Mouse (Mus musculus): ENCODE measurements around the gene Gm12248. TPM values are rescaled to one million over a fixed set of nuclear protein-coding genes. Genes with fewer than 3 reads are reported as not detected.
A peak's percentile ranks its signal among the peaks of the same experiment; 100 is the strongest.
"Not testable (repeated sequence)": the region's sequence is repeated elsewhere in the genome, so short reads cannot be mapped to it uniquely, and the experiment has no call there.

The Gm12248 gene
- polyA plus RNA-seq, 1 experiment from 2014 or later = not detected

DNA sequence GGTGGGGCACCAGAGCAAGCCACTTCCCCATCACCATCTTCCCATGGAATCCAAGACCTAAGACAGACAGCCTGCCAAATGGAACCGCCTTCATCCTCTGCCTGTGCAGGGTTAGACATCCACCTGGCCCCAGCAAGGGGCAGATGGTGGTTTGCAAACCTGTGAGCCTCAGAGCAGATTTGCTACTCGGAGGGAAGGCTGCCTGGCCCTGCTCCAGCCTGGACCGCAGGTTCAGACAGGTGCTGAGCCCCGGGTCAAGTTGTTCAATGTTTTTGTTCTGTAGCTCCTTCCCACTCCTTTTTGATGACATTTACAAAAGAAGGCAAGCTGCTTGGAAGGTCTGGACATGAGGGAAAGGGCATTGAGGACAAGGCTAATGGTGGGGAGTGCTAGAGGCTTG, 31.7 kb downstream of the Gm12248 start:
- H3K4me1 ChIP-seq (ENCODE audit: control insufficient read depth in 2 of 2, insufficient read depth in 2 of 2, low read length in 2 of 2); H3K27ac ChIP-seq (replicated peaks in 1 of 2; ENCODE audit: control insufficient read depth in 1 of 2, insufficient read depth in 1 of 2, low read depth in 2 of 2, low read length in 2 of 2); ATAC-seq (ENCODE audit: insufficient number of reproducible peaks, insufficient read depth, low FRiP score, low read depth); H3K4me2 ChIP-seq (ENCODE audit: low read length); H3K9ac ChIP-seq (ENCODE audit: low read length); H3K4me3 ChIP-seq (ENCODE audit: control insufficient read depth in 1 of 2, insufficient read depth in 1 of 2, low read depth in 1 of 2, low read length in 2 of 2); H3K27me3 ChIP-seq (ENCODE audit: control insufficient read depth, insufficient read depth, low read length); H3K9me3 ChIP-seq (ENCODE audit: control insufficient read depth, low read length): not testable (repeated sequence)
- H3K36me3 ChIP-seq (ENCODE audit: control insufficient read depth, insufficient read depth, low read length) = peaks cover 59% of the 10 kb centered on the region
- 92% methylated on average over 3 of the region's 4 CpGs for WGBS

DNA sequence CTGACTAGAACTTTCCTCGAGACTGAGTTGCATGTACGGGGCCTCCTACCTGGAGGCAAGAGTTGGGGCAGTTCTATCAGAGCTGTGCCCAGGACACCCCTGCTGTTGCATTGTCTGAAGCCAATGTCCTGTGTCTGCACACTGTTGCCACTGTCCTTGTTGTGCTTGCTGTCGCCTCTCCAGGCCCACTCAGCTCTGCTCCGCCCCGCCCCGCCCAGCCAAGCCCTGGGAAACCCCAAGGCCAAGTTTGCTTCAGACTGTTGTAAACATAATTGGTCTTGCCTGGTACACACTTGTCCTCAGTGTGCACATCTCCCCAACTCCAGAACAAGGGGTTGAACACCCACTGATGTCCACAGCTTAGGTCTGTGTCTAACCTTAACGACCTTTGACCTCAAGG, 33.2 kb downstream of the Gm12248 start:
- not testable (repeated sequence) for H3K27ac ChIP-seq (replicated peaks in 1 of 2; ENCODE audit: control insufficient read depth in 1 of 2, insufficient read depth in 1 of 2, low read depth in 2 of 2, low read length in 2 of 2); H3K9me3 ChIP-seq (ENCODE audit: control insufficient read depth, low read length); H3K4me1 ChIP-seq (ENCODE audit: control insufficient read depth in 2 of 2, insufficient read depth in 2 of 2, low read length in 2 of 2); ATAC-seq (ENCODE audit: insufficient number of reproducible peaks, insufficient read depth, low FRiP score, low read depth); H3K9ac ChIP-seq (ENCODE audit: low read length); H3K4me2 ChIP-seq (ENCODE audit: low read length); H3K4me3 ChIP-seq (ENCODE audit: control insufficient read depth in 1 of 2, insufficient read depth in 1 of 2, low read depth in 1 of 2, low read length in 2 of 2); H3K27me3 ChIP-seq (ENCODE audit: control insufficient read depth, insufficient read depth, low read length)
- 93% methylated on average over 7 of the region's 7 CpGs for WGBS
- H3K36me3 ChIP-seq (ENCODE audit: control insufficient read depth, insufficient read depth, low read length) = peaks cover 74% of the 10 kb centered on the region

DNA sequence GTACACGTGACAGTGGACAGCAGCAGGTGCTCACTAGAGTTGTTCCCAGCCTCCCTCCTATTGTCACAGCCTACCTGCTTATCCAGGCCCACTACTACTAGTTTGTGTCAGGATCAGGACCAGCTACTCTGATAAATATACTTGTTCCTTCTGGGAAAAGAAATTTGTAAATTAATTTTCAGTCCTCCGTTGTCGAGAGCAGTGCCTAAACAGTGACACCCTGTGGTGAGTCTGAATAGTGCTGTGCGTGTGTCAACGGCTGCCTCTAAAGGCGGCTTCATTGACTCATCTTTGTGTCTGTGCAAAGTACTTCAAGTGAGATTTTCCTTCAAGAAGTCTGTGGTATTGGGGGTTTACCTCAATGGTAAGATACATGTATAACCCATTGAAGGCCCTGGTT, 35.5 kb downstream of the Gm12248 start:
- no peaks in the 10 kb centered on the region for H3K4me1 ChIP-seq (ENCODE audit: control insufficient read depth in 2 of 2, insufficient read depth in 2 of 2, low read length in 2 of 2)
- no peak for ATAC-seq (ENCODE audit: insufficient number of reproducible peaks, insufficient read depth, low FRiP score, low read depth)
- H3K4me3 ChIP-seq (ENCODE audit: control insufficient read depth in 1 of 2, insufficient read depth in 1 of 2, low read depth in 1 of 2, low read length in 2 of 2) = no peak overlapping the region
- H3K9ac ChIP-seq (ENCODE audit: low read length) = no peak overlapping the region
- H3K9me3 ChIP-seq (ENCODE audit: control insufficient read depth, low read length) = no peaks in the 10 kb centered on the region
- H3K27me3 ChIP-seq (ENCODE audit: control insufficient read depth, insufficient read depth, low read length) = no peaks in the 10 kb centered on the region
- H3K27ac ChIP-seq (replicated peaks in 1 of 2; ENCODE audit: control insufficient read depth in 1 of 2, insufficient read depth in 1 of 2, low read depth in 2 of 2, low read length in 2 of 2) = no peak overlapping the region
- peaks cover 89% of the 10 kb centered on the region for H3K36me3 ChIP-seq (ENCODE audit: control insufficient read depth, insufficient read depth, low read length)
- 57% methylated on average over 6 of the region's 6 CpGs for WGBS
- H3K4me2 ChIP-seq (ENCODE audit: low read length) = no peak overlapping the region

DNA sequence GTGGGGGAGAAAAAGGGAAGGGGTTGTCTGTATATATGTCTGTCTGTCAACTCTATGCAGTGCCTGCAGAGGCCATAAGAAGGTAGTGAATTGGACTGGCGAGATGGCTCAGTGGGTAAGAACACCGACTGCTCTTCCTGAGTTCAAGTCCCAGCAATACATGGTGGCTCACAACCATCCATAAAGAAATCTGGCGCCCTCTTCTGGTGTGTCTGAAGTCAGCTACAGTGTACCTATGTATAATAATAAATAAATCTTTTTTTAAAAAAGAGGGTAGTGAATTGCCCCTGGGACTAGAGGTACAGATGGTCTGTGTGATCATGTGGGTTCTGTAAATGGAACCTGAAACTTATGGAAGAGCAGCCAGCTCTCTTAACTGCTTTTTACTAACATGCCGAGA, 46.5 kb downstream of the Gm12248 start:
- H3K9ac ChIP-seq (ENCODE audit: low read length) = no peak overlapping the region
- H3K9me3 ChIP-seq (ENCODE audit: control insufficient read depth, low read length) = no peaks in the 10 kb centered on the region
- no peak for ATAC-seq (ENCODE audit: insufficient number of reproducible peaks, insufficient read depth, low FRiP score, low read depth)
- H3K4me2 ChIP-seq (ENCODE audit: low read length) = no peak overlapping the region
- H3K4me1 ChIP-seq (ENCODE audit: control insufficient read depth in 2 of 2, insufficient read depth in 2 of 2, low read length in 2 of 2) = peaks cover 0 to 3% of the 10 kb centered on the region in 2 experiments; a peak in 1 of 4 replicates
- H3K4me3 ChIP-seq (ENCODE audit: control insufficient read depth in 1 of 2, insufficient read depth in 1 of 2, low read depth in 1 of 2, low read length in 2 of 2) = no peak overlapping the region
- no peak overlapping the region for H3K27ac ChIP-seq (replicated peaks in 1 of 2; ENCODE audit: control insufficient read depth in 1 of 2, insufficient read depth in 1 of 2, low read depth in 2 of 2, low read length in 2 of 2)
- WGBS = 75% methylated on average over 4 of the region's 4 CpGs
- peaks cover 95% of the 10 kb centered on the region for H3K36me3 ChIP-seq (ENCODE audit: control insufficient read depth, insufficient read depth, low read length)
- H3K27me3 ChIP-seq (ENCODE audit: control insufficient read depth, insufficient read depth, low read length) = no peaks in the 10 kb centered on the region

DNA sequence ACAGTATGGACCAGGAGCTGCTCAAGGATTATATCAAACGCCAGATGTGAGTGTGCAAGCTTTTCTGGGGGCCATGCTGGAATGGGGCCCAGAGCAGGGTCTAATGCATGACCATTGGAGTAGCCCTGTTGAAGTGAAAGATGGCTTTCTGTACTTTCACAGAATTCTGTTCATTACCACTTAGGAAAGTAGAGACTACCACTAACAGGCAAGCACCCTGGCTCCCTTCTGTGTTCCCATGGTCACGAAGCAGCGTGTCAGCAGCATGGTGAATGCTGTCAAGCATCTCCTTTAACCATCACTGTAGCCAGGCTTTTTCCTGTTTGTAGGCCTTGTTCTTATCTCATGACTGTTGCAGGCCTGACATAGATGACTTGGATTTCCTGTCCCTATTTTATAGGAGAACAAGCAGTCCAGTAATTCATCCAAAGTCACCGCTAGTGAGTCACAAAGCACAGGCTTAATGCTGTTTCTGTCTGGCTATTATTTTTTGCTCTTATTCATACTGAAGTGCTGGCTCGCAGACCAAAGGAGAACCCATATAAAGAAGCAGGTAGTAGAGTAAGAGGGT, 50.0 kb downstream of the Gm12248 start:
- Histone ChIP-seq H3K4me3 (ENCODE audit: control insufficient read depth in 1 of 2, insufficient read depth in 1 of 2, low read depth in 1 of 2, low read length in 2 of 2) (no peak overlapping the region), H3K36me3 (ENCODE audit: control insufficient read depth, insufficient read depth, low read length) (peaks cover 69% of the 10 kb centered on the region), H3K9me3 (ENCODE audit: control insufficient read depth, low read length) (no peaks in the 10 kb centered on the region), H3K9ac (ENCODE audit: low read length) (no peak overlapping the region), H3K27me3 (ENCODE audit: control insufficient read depth, insufficient read depth, low read length) (no peaks in the 10 kb centered on the region), H3K4me2 (ENCODE audit: low read length) (no peak overlapping the region), H3K4me1 (ENCODE audit: control insufficient read depth in 2 of 2, insufficient read depth in 2 of 2, low read length in 2 of 2) (peaks cover 0 to 10% of the 10 kb centered on the region in 2 experiments; a peak in 3 of 4 replicates), H3K27ac (replicated peaks in 1 of 2; ENCODE audit: control insufficient read depth in 1 of 2, insufficient read depth in 1 of 2, low read depth in 2 of 2, low read length in 2 of 2) (peak overlapping the region in 1 of 2 experiments; percentile 19; a peak in 1 of 4 replicates)
- 67% methylated on average over 5 of the region's 5 CpGs for WGBS
- no peak for ATAC-seq (ENCODE audit: insufficient number of reproducible peaks, insufficient read depth, low FRiP score, low read depth)

DNA sequence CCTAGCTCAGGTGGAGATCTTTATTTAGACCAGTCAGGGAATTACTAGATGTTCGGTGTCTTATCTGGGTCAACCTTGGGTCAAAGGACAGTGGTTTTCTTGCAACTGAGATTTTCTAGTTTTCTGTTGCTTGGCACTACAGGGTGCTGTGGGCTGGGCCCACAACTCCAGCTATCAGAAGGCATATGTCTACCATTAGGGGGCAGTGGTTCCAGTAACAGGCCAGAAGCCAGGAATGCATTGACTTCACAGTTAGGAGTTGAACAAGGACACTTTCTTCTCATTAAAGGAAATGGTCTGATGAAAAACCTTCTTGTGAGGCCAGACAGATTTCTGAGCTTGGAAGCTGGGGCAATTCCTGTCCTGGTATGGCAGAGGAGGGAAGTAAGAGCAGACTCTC, 53.9 kb downstream of the Gm12248 start:
- ATAC-seq (ENCODE audit: insufficient number of reproducible peaks, insufficient read depth, low FRiP score, low read depth) = 0 out of 2 replicates have a peak, but pooled peaks have one; percentile 18
- WGBS = 48% methylated on average over 1 of the region's 1 CpGs
- Histone ChIP-seq H3K9ac (ENCODE audit: low read length) (no peak overlapping the region), H3K36me3 (ENCODE audit: control insufficient read depth, insufficient read depth, low read length) (peaks cover 35% of the 10 kb centered on the region), H3K4me2 (ENCODE audit: low read length) (no peak overlapping the region), H3K27me3 (ENCODE audit: control insufficient read depth, insufficient read depth, low read length) (no peaks in the 10 kb centered on the region), H3K9me3 (ENCODE audit: control insufficient read depth, low read length) (no peaks in the 10 kb centered on the region), H3K4me1 (ENCODE audit: control insufficient read depth in 2 of 2, insufficient read depth in 2 of 2, low read length in 2 of 2) (peaks cover 3 to 23% of the 10 kb centered on the region in 2 experiments), H3K4me3 (ENCODE audit: control insufficient read depth in 1 of 2, insufficient read depth in 1 of 2, low read depth in 1 of 2, low read length in 2 of 2) (no peak overlapping the region), H3K27ac (replicated peaks in 1 of 2; ENCODE audit: control insufficient read depth in 1 of 2, insufficient read depth in 1 of 2, low read depth in 2 of 2, low read length in 2 of 2) (no peak overlapping the region)

DNA sequence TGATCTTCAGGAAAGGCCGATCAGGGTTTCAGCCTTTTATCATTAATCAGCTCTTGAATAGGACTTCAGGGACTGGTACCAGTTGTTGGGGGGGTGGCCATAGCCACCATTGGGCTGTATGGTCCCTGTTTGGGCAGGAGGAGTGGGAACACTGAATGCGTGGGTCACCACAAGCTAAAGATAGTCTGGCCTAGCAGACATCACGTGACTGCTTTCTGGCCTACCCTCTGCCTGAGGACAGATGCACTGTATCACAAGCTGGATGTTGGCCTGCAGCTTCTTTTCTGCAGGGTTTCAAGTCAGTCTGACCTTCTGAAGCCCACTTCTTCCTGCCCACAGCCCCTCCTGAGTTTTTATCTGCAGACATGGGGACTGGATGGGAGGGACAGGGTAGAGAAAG, 59.3 kb downstream of the Gm12248 start:
- no peaks in the 10 kb centered on the region for H3K27me3 ChIP-seq (ENCODE audit: control insufficient read depth, insufficient read depth, low read length)
- peak overlapping the region; percentile 14; the same call in 1 of the 2 replicates for H3K4me2 ChIP-seq (ENCODE audit: low read length)
- no peaks in the 10 kb centered on the region for H3K36me3 ChIP-seq (ENCODE audit: control insufficient read depth, insufficient read depth, low read length)
- WGBS = 25% methylated on average over 3 of the region's 3 CpGs
- peak; percentile 66 for ATAC-seq (ENCODE audit: insufficient number of reproducible peaks, insufficient read depth, low FRiP score, low read depth)
- peaks cover 20 to 51% of the 10 kb centered on the region in 2 experiments for H3K4me1 ChIP-seq (ENCODE audit: control insufficient read depth in 2 of 2, insufficient read depth in 2 of 2, low read length in 2 of 2)
- H3K4me3 ChIP-seq (ENCODE audit: control insufficient read depth in 1 of 2, insufficient read depth in 1 of 2, low read depth in 1 of 2, low read length in 2 of 2) = no peak overlapping the region
- H3K27ac ChIP-seq (replicated peaks in 1 of 2; ENCODE audit: control insufficient read depth in 1 of 2, insufficient read depth in 1 of 2, low read depth in 2 of 2, low read length in 2 of 2) = peak overlapping the region; percentile 9 to 69; a peak in 3 of 4 replicates
- no peaks in the 10 kb centered on the region for H3K9me3 ChIP-seq (ENCODE audit: control insufficient read depth, low read length)
- peak overlapping the region; percentile 35; the same call in 1 of the 2 replicates for H3K9ac ChIP-seq (ENCODE audit: low read length)

DNA sequence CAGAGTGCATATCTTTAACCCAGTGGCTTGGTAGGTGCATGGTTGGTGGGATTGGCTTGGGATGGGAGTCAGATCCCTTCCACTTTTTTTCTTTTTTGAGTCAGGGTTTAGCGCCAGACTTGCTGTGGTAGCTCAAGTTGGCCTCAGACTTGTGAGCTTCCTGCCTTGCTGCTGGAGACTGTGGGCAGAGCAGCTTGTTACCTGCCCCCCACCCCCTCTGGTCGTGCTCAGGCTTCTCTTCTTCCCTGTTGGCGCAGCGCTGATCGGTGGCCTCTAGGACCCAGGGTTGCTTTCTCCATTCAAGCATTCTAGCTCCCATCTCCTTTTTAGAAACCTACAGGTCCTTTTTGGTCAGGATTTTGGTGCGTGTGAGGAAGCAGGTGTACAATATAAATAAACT, 61.8 kb downstream of the Gm12248 start:
- 66% methylated on average over 6 of the region's 6 CpGs for WGBS
- H3K36me3 ChIP-seq (ENCODE audit: control insufficient read depth, insufficient read depth, low read length) = no peaks in the 10 kb centered on the region

More for the DNA sequence above, 61.8 kb downstream of the Gm12248 start:
- Histone ChIP-seq H3K27ac (replicated peaks in 1 of 2; ENCODE audit: control insufficient read depth in 1 of 2, insufficient read depth in 1 of 2, low read depth in 2 of 2, low read length in 2 of 2) (no peak overlapping the region), H3K27me3 (ENCODE audit: control insufficient read depth, insufficient read depth, low read length) (no peaks in the 10 kb centered on the region), H3K9ac (ENCODE audit: low read length) (peak overlapping the region; percentile 21; the same call in 1 of the 2 replicates), H3K9me3 (ENCODE audit: control insufficient read depth, low read length) (no peaks in the 10 kb centered on the region), H3K4me2 (ENCODE audit: low read length) (no peak overlapping the region), H3K4me3 (ENCODE audit: control insufficient read depth in 1 of 2, insufficient read depth in 1 of 2, low read depth in 1 of 2, low read length in 2 of 2) (no peak overlapping the region), H3K4me1 (ENCODE audit: control insufficient read depth in 2 of 2, insufficient read depth in 2 of 2, low read length in 2 of 2) (peaks cover 20 to 49% of the 10 kb centered on the region in 2 experiments)
- no peak for ATAC-seq (ENCODE audit: insufficient number of reproducible peaks, insufficient read depth, low FRiP score, low read depth)
